Mouse (Mus musculus): ENCODE data around the gene Atoh8. TPM values are rescaled to one million over a fixed set of nuclear protein-coding genes. Genes with fewer than 3 reads are reported as not detected.

Gene Atoh8
- polyA plus RNA-seq (2015; fragmentation: Nextera tagmentation; extraction: Ambion mirVana), result 9.8 and 11.2 TPM in 2 replicates

DNA sequence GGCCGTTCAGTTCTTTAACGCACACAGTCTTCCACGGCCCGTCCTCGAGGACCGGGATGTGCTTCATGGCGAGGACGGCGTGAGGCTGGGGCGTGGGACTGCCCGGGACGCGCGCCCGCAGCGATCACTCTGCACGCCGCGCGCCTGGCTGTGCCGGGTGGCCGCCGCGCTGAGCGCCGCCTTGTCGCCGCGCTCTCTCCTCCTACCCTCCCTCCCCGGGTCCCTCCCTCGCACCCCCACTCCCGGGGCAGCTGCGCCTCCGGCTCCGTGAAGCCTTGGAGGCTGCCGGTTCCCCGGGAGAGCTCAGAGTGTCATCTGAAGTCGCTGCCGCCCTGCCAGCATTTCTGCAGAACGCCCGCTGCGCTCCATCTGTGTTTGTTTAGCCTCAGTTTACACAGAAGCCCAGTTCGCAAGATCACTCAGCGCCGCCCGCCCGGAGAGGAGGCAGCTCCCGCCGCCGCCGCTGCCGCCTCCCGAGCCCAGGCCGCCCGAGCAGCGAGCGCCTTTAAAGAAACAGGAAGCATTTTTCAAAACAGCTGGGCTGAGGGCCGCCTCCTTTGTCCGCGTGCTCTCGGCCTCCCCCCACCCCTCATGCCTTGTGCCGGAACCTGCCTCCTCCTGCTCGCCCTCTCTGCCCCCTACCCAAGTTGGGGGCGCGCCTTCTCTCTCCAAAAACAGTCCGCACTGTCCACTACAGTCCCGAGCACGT, at the start of gene Atoh8:
Gene Atoh8, minus strand, starts transcription at position 480 of the 709 bp plus-strand sequence.
- peak within 1 kb of the TSS; percentile 38 for H3K27ac ChIP-seq
- H3K36me3 ChIP-seq, result no peaks in the 10 kb centered on the region
- H3K4me2 ChIP-seq, result peak within 1 kb of the TSS; percentile 93
- peak within 1 kb of the TSS; percentile 45 for H3K9ac ChIP-seq
- H3K4me1 ChIP-seq, result 0 out of 2 replicates have a peak, but pooled peaks cover 10% of the 10 kb centered on the region
- whole genome bisulfite sequencing, result under 1% methylated on average over 67 of the region's 68 CpGs
- H3K9me3 ChIP-seq, result no peaks in the 10 kb centered on the region
- peak within 1 kb of the TSS; percentile 49 for H3K4me3 ChIP-seq (replicated peaks)
- peaks cover 25% of the 10 kb centered on the region; the same call in 1 of the 2 replicates for H3K27me3 ChIP-seq (replicated peaks)
- ATAC-seq (ENCODE audit: insufficient read depth, low FRiP score, low read depth), result peak; percentile 43

DNA sequence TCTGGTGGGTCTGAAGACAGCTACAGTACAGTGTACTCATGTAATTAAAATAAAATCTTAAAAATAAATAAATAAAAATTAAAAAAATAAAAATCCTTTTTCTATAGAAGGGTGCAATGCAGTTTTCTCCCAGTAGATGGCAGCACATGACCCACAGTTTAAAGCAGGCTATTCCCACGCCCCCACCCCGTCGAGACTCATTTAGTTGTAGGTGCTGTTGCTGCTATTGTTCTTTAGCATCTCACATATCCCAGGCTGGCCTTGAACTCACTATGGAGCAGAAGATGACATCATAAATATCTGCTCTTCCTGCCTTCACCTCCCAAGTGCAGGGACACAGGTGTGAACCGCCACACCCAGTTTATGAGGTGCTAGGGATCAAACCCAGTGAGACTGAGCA, 48.5 kb upstream of the Atoh8 start:
- no peak for ATAC-seq (ENCODE audit: insufficient read depth, low FRiP score, low read depth)
- Histone ChIP-seq H3K4me2 (no peak overlapping the region), H3K9ac (no peak overlapping the region), H3K27ac (no peak overlapping the region), H3K36me3 (no peaks in the 10 kb centered on the region), H3K9me3 (no peaks in the 10 kb centered on the region), H3K4me3 (replicated peaks) (no peak overlapping the region), H3K27me3 (replicated peaks) (no peaks in the 10 kb centered on the region), H3K4me1 (no peaks in the 10 kb centered on the region)
- 21% methylated on average over 4 of the region's 4 CpGs for WGBS

DNA sequence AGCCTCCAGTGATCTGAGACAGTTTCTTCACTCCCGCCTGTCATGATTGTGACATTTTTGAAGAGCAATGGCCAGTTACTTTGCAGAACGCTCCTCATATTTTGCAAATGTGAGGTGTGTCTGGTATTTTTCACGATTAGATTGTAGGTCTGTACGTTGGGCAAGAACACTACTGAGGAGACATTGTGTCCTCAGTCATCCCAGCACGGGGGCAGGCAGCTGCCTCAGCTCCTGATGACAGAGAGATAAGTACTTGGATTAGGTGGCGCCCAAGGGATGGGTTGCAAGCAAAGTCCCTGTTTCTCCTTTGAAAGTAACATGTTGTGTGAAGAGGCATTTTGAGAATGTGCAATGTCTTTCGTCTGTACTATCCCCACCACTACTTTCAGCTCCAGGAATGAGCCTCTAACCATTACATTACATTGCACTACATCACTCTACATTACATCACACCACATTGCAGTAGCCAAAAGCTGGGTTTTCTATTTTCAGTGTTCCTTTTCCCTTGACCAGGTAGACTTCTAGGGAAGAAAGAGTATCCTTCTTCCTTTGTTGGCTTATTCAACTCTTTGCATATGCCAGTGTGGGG, 45.1 kb upstream of the Atoh8 start:
- Histone ChIP-seq H3K4me1 (peaks cover 3% of the 10 kb centered on the region; the same call in 1 of the 2 replicates), H3K9me3 (no peaks in the 10 kb centered on the region), H3K4me2 (no peak overlapping the region), H3K9ac (no peak overlapping the region), H3K4me3 (replicated peaks) (no peak overlapping the region), H3K27me3 (replicated peaks) (no peaks in the 10 kb centered on the region), H3K36me3 (no peaks in the 10 kb centered on the region), H3K27ac (no peak overlapping the region)
- 53% methylated on average over 7 of the region's 7 CpGs for WGBS
- ATAC-seq (ENCODE audit: insufficient read depth, low FRiP score, low read depth), result peak; percentile 54; the same call in 1 of the 2 replicates

DNA sequence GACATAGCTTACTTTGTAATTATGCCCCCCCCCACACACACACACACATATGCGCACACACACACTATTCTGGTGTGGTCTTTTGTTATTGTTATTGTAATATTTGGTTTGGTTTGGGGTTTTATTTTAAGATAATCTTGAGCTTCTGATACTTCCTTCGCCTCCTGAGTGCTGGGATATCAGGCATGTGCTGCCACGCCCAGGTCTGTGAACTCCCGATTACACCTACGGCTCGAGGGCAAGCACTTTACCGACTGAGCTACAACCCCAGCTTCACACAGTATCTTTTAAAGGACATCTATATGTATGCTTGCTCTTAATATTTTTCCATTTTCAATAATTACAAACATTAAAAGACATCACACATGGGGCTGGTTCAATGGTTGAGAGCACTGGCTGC, 44.1 kb upstream of the Atoh8 start:
- no peaks in the 10 kb centered on the region for H3K27me3 ChIP-seq (replicated peaks)
- H3K27ac ChIP-seq, result no peak overlapping the region
- H3K36me3 ChIP-seq, result no peaks in the 10 kb centered on the region
- peaks cover 3% of the 10 kb centered on the region; the same call in 1 of the 2 replicates for H3K4me1 ChIP-seq
- no peak overlapping the region for H3K4me2 ChIP-seq
- WGBS, result 61% methylated on average over 7 of the region's 7 CpGs
- H3K4me3 ChIP-seq (replicated peaks), result no peak overlapping the region
- no peaks in the 10 kb centered on the region for H3K9me3 ChIP-seq
- peak; percentile 74; the same call in 1 of the 2 replicates for ATAC-seq (ENCODE audit: insufficient read depth, low FRiP score, low read depth)
- no peak overlapping the region for H3K9ac ChIP-seq

GRCm38 (mm10) chr6:72278835-72279234, 43.5 kb upstream of the Atoh8 start:
- Histone ChIP-seq H3K4me2 (no peak overlapping the region), H3K4me1 (peaks cover 3% of the 10 kb centered on the region; the same call in 1 of the 2 replicates), H3K9ac (no peak overlapping the region), H3K4me3 (replicated peaks) (no peak overlapping the region), H3K27me3 (replicated peaks) (no peaks in the 10 kb centered on the region), H3K9me3 (no peaks in the 10 kb centered on the region), H3K36me3 (no peaks in the 10 kb centered on the region), H3K27ac (no peak overlapping the region)
- WGBS, result 60% methylated on average over 4 of the region's 4 CpGs
- no peak for ATAC-seq (ENCODE audit: insufficient read depth, low FRiP score, low read depth)

DNA sequence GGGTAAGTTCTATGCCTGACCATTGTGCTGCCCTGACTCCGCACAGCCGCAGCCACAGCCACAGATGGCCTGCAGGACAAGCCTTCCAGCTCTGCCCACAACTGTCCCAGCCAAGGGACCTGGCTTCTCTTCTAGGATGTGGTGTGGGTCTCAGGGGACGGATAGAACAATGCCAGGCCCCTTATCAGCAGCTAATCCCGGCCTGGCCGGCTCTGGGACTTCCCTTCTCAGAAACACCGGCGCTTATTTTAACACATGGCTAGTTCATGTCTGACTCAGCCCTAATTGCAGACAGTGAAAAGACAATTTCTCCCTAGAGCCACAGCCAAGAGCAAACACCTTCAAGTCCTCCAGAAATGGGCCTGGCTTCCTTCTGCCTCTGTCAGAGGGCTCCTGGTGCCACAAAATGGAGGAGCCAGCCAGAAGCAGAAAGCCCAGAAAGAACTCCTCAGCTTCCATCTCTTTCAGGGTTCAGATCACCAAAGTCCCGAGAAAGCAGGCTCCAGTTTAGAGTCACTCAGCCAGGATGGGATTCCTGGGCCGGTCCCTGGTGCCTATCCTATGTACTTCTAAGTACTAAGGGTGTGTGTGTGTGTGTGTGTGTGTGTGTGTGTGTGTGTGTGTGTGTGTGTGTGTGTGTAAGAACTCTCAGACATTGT, 42.3 kb upstream of the Atoh8 start:
- 0 out of 2 replicates have a peak, but pooled peaks have one; percentile 11 for ATAC-seq (ENCODE audit: insufficient read depth, low FRiP score, low read depth)
- no peaks in the 10 kb centered on the region for H3K27me3 ChIP-seq (replicated peaks)
- H3K9ac ChIP-seq, result no peak overlapping the region
- 72% methylated on average over 9 of the region's 9 CpGs for WGBS
- H3K4me2 ChIP-seq, result no peak overlapping the region
- no peaks in the 10 kb centered on the region for H3K9me3 ChIP-seq
- no peaks in the 10 kb centered on the region for H3K36me3 ChIP-seq
- H3K27ac ChIP-seq, result peak overlapping the region; percentile 46; the same call in 1 of the 2 replicates
- H3K4me1 ChIP-seq, result peaks cover 4% of the 10 kb centered on the region; the same call in 1 of the 2 replicates
- H3K4me3 ChIP-seq (replicated peaks), result no peak overlapping the region

GRCm38 (mm10) chr6:72276972-72277441, 41.6 kb upstream of the Atoh8 start:
- peaks cover 7% of the 10 kb centered on the region; the same call in 1 of the 2 replicates for H3K4me1 ChIP-seq
- H3K9ac ChIP-seq, result no peak overlapping the region
- no peaks in the 10 kb centered on the region for H3K27me3 ChIP-seq (replicated peaks)
- H3K9me3 ChIP-seq, result no peaks in the 10 kb centered on the region
- no peak overlapping the region for H3K4me3 ChIP-seq (replicated peaks)
- H3K4me2 ChIP-seq, result no peak overlapping the region
- 76% methylated on average over 13 of the region's 13 CpGs for WGBS
- ATAC-seq (ENCODE audit: insufficient read depth, low FRiP score, low read depth), result no peak
- no peaks in the 10 kb centered on the region for H3K36me3 ChIP-seq
- H3K27ac ChIP-seq, result peak overlapping the region; percentile 46; the same call in 1 of the 2 replicates

DNA sequence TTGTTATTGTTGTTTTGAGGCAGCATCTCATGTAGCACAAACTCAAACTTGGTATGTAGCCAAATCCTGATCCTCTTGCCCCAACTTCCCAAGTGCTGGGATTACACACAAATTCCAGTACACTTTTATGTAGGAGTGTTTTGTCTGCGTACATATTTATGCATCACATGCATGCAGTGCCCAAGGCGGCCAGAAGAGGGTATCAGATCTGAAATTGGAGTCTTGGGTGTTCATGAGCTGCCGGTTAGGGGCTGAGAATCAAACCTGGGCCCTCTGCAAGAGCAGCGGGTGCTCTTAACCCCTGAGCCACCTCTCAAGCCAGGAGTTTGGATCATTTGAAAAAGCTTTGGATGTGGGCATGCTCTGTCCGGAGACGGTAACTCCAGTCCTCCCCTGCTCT, 40.8 kb upstream of the Atoh8 start:
- Histone ChIP-seq H3K9me3 (no peaks in the 10 kb centered on the region), H3K27me3 (replicated peaks) (no peaks in the 10 kb centered on the region), H3K4me3 (replicated peaks) (no peak overlapping the region), H3K9ac (no peak overlapping the region), H3K36me3 (no peaks in the 10 kb centered on the region), H3K4me1 (peaks cover 7% of the 10 kb centered on the region; the same call in 1 of the 2 replicates), H3K27ac (no peak overlapping the region), H3K4me2 (no peak overlapping the region)
- ATAC-seq (ENCODE audit: insufficient read depth, low FRiP score, low read depth), result no peak
- 89% methylated on average over 6 of the region's 6 CpGs for WGBS

GRCm38 (mm10) chr6:72275527-72275926, 40.1 kb upstream of the Atoh8 start:
- peaks cover 7% of the 10 kb centered on the region; the same call in 1 of the 2 replicates for H3K4me1 ChIP-seq
- H3K36me3 ChIP-seq, result no peaks in the 10 kb centered on the region
- no peaks in the 10 kb centered on the region for H3K9me3 ChIP-seq
- no peak overlapping the region for H3K4me2 ChIP-seq
- no peak for ATAC-seq (ENCODE audit: insufficient read depth, low FRiP score, low read depth)
- H3K27ac ChIP-seq, result no peak overlapping the region
- H3K9ac ChIP-seq, result no peak overlapping the region
- H3K4me3 ChIP-seq (replicated peaks), result no peak overlapping the region
- WGBS, result 68% methylated on average over 4 of the region's 4 CpGs
- no peaks in the 10 kb centered on the region for H3K27me3 ChIP-seq (replicated peaks)

DNA sequence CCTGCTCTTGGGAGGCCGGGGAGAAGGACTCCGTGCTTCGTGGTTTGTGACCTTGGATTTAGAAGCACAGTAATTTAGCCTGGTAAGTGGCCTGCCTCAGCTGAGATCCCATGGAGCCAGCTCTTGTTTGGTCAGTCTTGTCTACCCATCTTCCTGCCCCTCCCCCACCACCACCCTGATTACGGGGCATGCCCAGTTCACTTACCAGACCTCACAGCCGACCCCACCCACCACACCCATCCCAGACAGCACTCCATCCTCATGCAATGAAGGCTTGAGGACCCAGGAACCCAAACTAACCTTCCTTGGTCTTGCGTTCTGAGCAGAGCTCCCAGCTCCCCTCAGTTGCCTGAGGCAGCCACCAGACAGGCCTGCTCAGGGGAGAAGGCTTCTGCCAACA, 37.8 kb upstream of the Atoh8 start:
- Histone ChIP-seq H3K27ac (no peak overlapping the region), H3K9me3 (no peaks in the 10 kb centered on the region), H3K9ac (no peak overlapping the region), H3K27me3 (replicated peaks) (no peaks in the 10 kb centered on the region), H3K4me2 (no peak overlapping the region), H3K36me3 (no peaks in the 10 kb centered on the region), H3K4me3 (replicated peaks) (no peak overlapping the region), H3K4me1 (peaks cover 7% of the 10 kb centered on the region; the same call in 1 of the 2 replicates)
- WGBS, result 76% methylated on average over 6 of the region's 6 CpGs
- ATAC-seq (ENCODE audit: insufficient read depth, low FRiP score, low read depth), result peak; percentile 9; the same call in 1 of the 2 replicates

DNA sequence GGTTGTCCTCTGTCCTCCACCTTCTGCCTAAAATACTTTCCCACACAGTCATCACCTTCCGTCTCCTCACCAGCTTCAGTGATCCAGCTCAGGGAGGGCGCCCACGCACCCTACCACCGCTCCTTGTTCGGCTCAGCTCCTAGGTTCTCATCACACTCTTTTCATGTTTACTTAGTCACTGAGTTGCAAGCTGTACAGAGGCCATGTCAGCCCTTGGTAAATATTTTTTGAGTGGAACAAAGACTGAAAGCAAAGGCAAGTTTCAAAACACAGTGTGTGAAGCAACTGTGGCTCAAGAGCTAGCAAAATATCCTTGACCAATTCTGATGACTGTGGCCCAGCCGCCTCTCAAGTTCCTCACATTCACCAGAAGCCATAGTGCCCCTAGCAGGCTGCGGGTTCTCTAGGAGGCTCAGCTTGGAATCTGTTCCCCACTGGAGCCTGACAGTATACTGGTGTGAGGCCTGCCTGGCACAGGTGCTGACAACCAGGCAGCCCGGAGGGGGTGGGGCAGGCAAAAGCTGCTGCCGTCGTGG, 36.9 kb upstream of the Atoh8 start:
- Histone ChIP-seq H3K9ac (no peak overlapping the region), H3K27ac (no peak overlapping the region), H3K9me3 (no peaks in the 10 kb centered on the region), H3K27me3 (replicated peaks) (no peaks in the 10 kb centered on the region), H3K4me2 (no peak overlapping the region), H3K36me3 (no peaks in the 10 kb centered on the region), H3K4me3 (replicated peaks) (no peak overlapping the region), H3K4me1 (0 out of 2 replicates have a peak, but pooled peaks cover 5% of the 10 kb centered on the region)
- WGBS, result 68% methylated on average over 10 of the region's 10 CpGs
- ATAC-seq (ENCODE audit: insufficient read depth, low FRiP score, low read depth), result peak; percentile 63; the same call in 1 of the 2 replicates

Data from stomach, embryonic 15.5 days (tissue).